Mouse (Mus musculus) lung, embryonic 16.5 days (tissue): ENCODE results near the gene Pkdcc. TPM values are rescaled to one million over a fixed set of nuclear protein-coding genes. Genes with fewer than 3 reads are reported as not detected.
A peak's percentile ranks its signal among the peaks of the same experiment; 100 is the strongest.

Source experiments
- ATAC-seq: fragments of 200-750 bp; cut with Nextera tagmentation; 2 replicates; pipeline ENCODE4 v1.8.0; 2017; ENCODE audit warnings: low read depth, mild to moderate bottlenecking, moderate library complexity
- H3K27ac ChIP-seq: fragments of 300-500 bp; sonication (generic); 2 replicates; pipeline ENCODE4 v1.5.1; 2014; ENCODE audit warnings: mild to moderate bottlenecking, control low read depth, low read length
- H3K27me3 ChIP-seq: fragments of 300-500 bp; sonication (generic); 2 replicates; pipeline ENCODE4 v1.6.1; 2014; ENCODE audit warnings: low read depth, low read length, mixed read lengths; ENCODE audit not compliant: control insufficient read depth, insufficient read depth
- H3K36me3 ChIP-seq: fragments of 300-500 bp; sonication (generic); 2 replicates; pipeline ENCODE4 v1.6.1; 2014; ENCODE audit warnings: low read length; ENCODE audit not compliant: control insufficient read depth, insufficient read depth
- H3K4me1 ChIP-seq: fragments of 300-500 bp; sonication (generic); replicated peaks from 2 replicates; pipeline ENCODE4 v1.6.1; 2014; ENCODE audit warnings: low read length, mixed read lengths; ENCODE audit not compliant: control insufficient read depth, insufficient read depth
- H3K4me2 ChIP-seq: fragments of 300-500 bp; sonication (generic); 2 replicates; pipeline ENCODE4 v1.6.1; 2014; ENCODE audit warnings: low read depth, low read length, control low read depth
- H3K4me3 ChIP-seq: fragments of 300-500 bp; sonication (generic); 2 replicates; pipeline ENCODE4 v1.5.1; 2014; ENCODE audit warnings: mild to moderate bottlenecking, low read length, control low read depth
- H3K9ac ChIP-seq: fragments of 300-500 bp; sonication (generic); 2 replicates; pipeline ENCODE4 v1.6.1; 2014; ENCODE audit warnings: low read length, control low read depth
- H3K9me3 ChIP-seq: fragments of 300-500 bp; sonication (generic); 2 replicates; pipeline ENCODE4 v1.6.1; 2016; ENCODE audit warnings: low read length; ENCODE audit not compliant: control insufficient read depth
- WGBS: fragments of 180-500 bp; shearing (Covaris S2); extraction: QIAGEN DNeasy Blood & Tissue Kit; methylation state at CpG from one replicate; pipeline ENCODE4 v1.1.7; 2014; 5-methylcytosine and 5-hydroxymethylcytosine counted together
- polyA plus RNA-seq: library from polyadenylated mRNA; unstranded; fragments of >200 nt; fragmentation: Nextera tagmentation; extraction: Ambion mirVana; gene quantifications from 2 replicates; pipeline ENCODE4 v1.2.1, GENCODE M21; 2015

The Pkdcc gene
- polyA plus RNA-seq, 1 experiment from 2014 or later = 9.2 TPM

GRCm38 (mm10) chr17:83208455-83208854 is 6.6 kb upstream of the Pkdcc start:
- WGBS = 50% methylated on average over 2 of the region's 2 CpGs
- Histone ChIP-seq H3K4me3 (no peak overlapping the region), H3K27me3 (no peaks in the 10 kb centered on the region), H3K9me3 (no peaks in the 10 kb centered on the region), H3K36me3 (no peaks in the 10 kb centered on the region), H3K9ac (no peak overlapping the region), H3K4me1 (peaks cover 2% of the 10 kb centered on the region; the same call in 1 of the 2 replicates), H3K27ac (no peak overlapping the region), H3K4me2 (no peak overlapping the region)
- ATAC-seq = no peak

DNA sequence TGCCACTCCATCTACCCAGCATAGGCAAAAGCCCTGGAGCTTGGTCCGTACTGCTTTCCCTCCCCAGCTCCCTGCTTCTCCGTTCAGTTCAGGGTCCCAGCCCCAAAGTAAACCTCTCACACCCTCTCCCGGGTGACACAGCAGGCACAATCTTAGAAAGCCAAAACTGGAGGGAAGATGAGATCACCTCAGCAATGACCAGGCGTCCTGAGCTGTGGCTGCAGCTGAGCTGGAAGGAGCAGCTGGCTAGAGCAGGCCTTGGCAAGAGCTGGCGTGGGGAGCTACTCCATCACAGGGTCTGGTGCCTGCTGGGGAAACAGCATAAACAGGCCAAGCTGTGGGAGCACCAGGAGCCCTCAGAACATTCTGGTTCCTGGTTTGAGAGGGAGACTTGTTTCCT is 4.6 kb upstream of the Pkdcc start:
- no peak overlapping the region for H3K27ac ChIP-seq
- H3K36me3 ChIP-seq = no peaks in the 10 kb centered on the region
- no peaks in the 10 kb centered on the region for H3K27me3 ChIP-seq
- no peak overlapping the region for H3K4me3 ChIP-seq
- H3K9me3 ChIP-seq = no peaks in the 10 kb centered on the region
- H3K4me2 ChIP-seq = no peak overlapping the region
- ATAC-seq = no peak
- H3K9ac ChIP-seq = no peak overlapping the region
- 48% methylated on average over 5 of the region's 5 CpGs for WGBS
- H3K4me1 ChIP-seq = peaks cover 9% of the 10 kb centered on the region

- Histone ChIP-seq H3K36me3 (no peaks in the 10 kb centered on the region), H3K27ac (no peak overlapping the region), H3K4me1 (peaks cover 9% of the 10 kb centered on the region), H3K4me3 (no peak overlapping the region), H3K9me3 (no peaks in the 10 kb centered on the region), H3K9ac (no peak overlapping the region), H3K27me3 (no peaks in the 10 kb centered on the region), H3K4me2 (no peak overlapping the region)
- 93% methylated on average over 10 of the region's 10 CpGs for WGBS
- no peak for ATAC-seq
Measured at GRCm38 (mm10) chr17:83211196-83211595, 3.9 kb upstream of the Pkdcc start.

GRCm38 (mm10) chr17:83212422-83212821 is 2.7 kb upstream of the Pkdcc start:
- no peaks in the 10 kb centered on the region for H3K9me3 ChIP-seq
- H3K27ac ChIP-seq = no peak overlapping the region
- peak overlapping the region; percentile 25; the same call in 1 of the 2 replicates for H3K9ac ChIP-seq
- WGBS = 76% methylated on average over 2 of the region's 2 CpGs
- no peaks in the 10 kb centered on the region for H3K36me3 ChIP-seq
- peaks cover 19% of the 10 kb centered on the region for H3K4me1 ChIP-seq
- H3K27me3 ChIP-seq = no peaks in the 10 kb centered on the region
- ATAC-seq = no peak
- H3K4me3 ChIP-seq = no peak overlapping the region
- H3K4me2 ChIP-seq = no peak overlapping the region

DNA sequence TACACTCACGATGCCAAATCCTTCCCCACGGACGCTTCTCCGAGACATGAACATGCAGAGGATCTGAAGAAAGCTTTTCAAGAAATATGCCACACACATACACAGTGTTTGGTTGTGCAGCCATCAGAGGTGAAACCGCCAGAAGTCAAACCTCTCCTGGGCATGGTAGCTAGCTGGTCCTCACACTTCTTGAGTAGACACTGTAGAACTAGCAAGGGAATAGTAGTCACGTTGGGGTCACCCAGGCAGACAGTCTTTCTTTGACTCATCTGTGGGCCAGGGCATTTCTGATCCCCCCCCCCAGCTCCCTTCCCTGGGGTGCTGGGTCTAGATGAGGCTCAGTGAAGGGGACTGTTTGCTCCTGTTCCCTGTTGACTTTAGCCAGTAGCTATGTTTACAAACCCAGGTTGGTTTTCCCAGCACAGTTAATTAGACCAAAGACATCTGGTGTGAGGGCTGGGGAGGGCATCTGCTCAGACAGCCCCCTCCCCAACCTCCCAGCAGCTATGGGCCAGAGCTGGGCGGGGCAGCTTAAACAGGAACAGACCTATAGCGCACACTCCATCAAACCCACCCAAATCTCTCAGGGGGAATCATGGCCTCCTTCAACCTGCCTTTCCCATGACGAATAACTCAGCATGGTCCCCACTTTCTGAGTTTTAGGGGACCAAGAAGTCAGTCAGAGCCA is 1.7 kb upstream of the Pkdcc start:
- peaks cover 29% of the 10 kb centered on the region for H3K4me1 ChIP-seq
- no peak overlapping the region for H3K27ac ChIP-seq
- no peaks in the 10 kb centered on the region for H3K27me3 ChIP-seq
- 64% methylated on average over 9 of the region's 9 CpGs for WGBS
- no peaks in the 10 kb centered on the region for H3K36me3 ChIP-seq
- H3K9me3 ChIP-seq = no peaks in the 10 kb centered on the region
- no peak overlapping the region for H3K4me3 ChIP-seq
- peak overlapping the region; percentile 85; the same call in 1 of the 2 replicates for H3K4me2 ChIP-seq
- H3K9ac ChIP-seq = peak overlapping the region; percentile 92; the same call in 1 of the 2 replicates
- ATAC-seq = no peak

- ATAC-seq = peak; percentile 8
- H3K4me1 ChIP-seq = peaks cover 35% of the 10 kb centered on the region
Measured at GRCm38 (mm10) chr17:83214161-83214592, 915 bp upstream of the Pkdcc start.

GRCm38 (mm10) chr17:83215529-83216244 is 595 bp downstream of the Pkdcc start:
- no peaks in the 10 kb centered on the region for H3K27me3 ChIP-seq
- H3K4me2 ChIP-seq = peak overlapping the region; percentile 85
- peak overlapping the region; percentile 82 for H3K4me3 ChIP-seq
- no peaks in the 10 kb centered on the region for H3K36me3 ChIP-seq
- peak overlapping the region; percentile 82 for H3K27ac ChIP-seq
- no peaks in the 10 kb centered on the region for H3K9me3 ChIP-seq
- peak overlapping the region; percentile 92 for H3K9ac ChIP-seq
- under 1% methylated on average over 67 of the region's 80 CpGs for WGBS
- ATAC-seq = peak; percentile 26
- peaks cover 46% of the 10 kb centered on the region for H3K4me1 ChIP-seq

More at GRCm38 (mm10) chr17:83214161-83214592, 915 bp upstream of the Pkdcc start:
- Histone ChIP-seq H3K36me3 (no peaks in the 10 kb centered on the region), H3K4me3 (peak overlapping the region; percentile 82), H3K27ac (0 out of 2 replicates have a peak overlapping the region, but pooled peaks have one; percentile 30), H3K9me3 (no peaks in the 10 kb centered on the region), H3K4me2 (peak overlapping the region; percentile 85), H3K9ac (peak overlapping the region; percentile 92), H3K27me3 (no peaks in the 10 kb centered on the region)
- WGBS = 0% methylated on average over 16 of the region's 16 CpGs

GRCm38 (mm10) chr17:83216251-83216919 is 1.3 kb downstream of the Pkdcc start:
- H3K9me3 ChIP-seq = no peaks in the 10 kb centered on the region
- peak overlapping the region; percentile 85 for H3K4me2 ChIP-seq
- H3K27ac ChIP-seq = peak overlapping the region; percentile 51; the same call in 1 of the 2 replicates
- peak overlapping the region; percentile 82 for H3K4me3 ChIP-seq
- H3K4me1 ChIP-seq = peaks cover 46% of the 10 kb centered on the region
- H3K9ac ChIP-seq = peak overlapping the region; percentile 92
- H3K27me3 ChIP-seq = no peaks in the 10 kb centered on the region
- ATAC-seq = no peak
- WGBS = 11% methylated on average over 7 of the region's 7 CpGs
- peaks cover 6% of the 10 kb centered on the region; the same call in 1 of the 2 replicates for H3K36me3 ChIP-seq

- H3K9ac ChIP-seq = peak overlapping the region; percentile 92
- H3K9me3 ChIP-seq = no peaks in the 10 kb centered on the region
- H3K27me3 ChIP-seq = no peaks in the 10 kb centered on the region
- H3K4me3 ChIP-seq = peak overlapping the region; percentile 82
- H3K27ac ChIP-seq = no peak overlapping the region
- no peak for ATAC-seq
- H3K4me1 ChIP-seq = peaks cover 46% of the 10 kb centered on the region
- peaks cover 11% of the 10 kb centered on the region; the same call in 1 of the 2 replicates for H3K36me3 ChIP-seq
- peak overlapping the region; percentile 85 for H3K4me2 ChIP-seq
- WGBS = 34% methylated on average over 2 of the region's 2 CpGs
Measured at GRCm38 (mm10) chr17:83218189-83218588, 3.1 kb downstream of the Pkdcc start.
